Mouse (Mus musculus) frontal cortex, postnatal 10 days (tissue): ENCODE measurements around the gene Sec1.

ENCODE experiments used
- DNase-seq, 2 experiments: peaks; one replicate each; pipeline ENCODE4 v3.0.0; 2022; ENCODE audit warnings: low spot score in 2 of 2, mixed read lengths in 1 of 2

Sec1 gene

DNA sequence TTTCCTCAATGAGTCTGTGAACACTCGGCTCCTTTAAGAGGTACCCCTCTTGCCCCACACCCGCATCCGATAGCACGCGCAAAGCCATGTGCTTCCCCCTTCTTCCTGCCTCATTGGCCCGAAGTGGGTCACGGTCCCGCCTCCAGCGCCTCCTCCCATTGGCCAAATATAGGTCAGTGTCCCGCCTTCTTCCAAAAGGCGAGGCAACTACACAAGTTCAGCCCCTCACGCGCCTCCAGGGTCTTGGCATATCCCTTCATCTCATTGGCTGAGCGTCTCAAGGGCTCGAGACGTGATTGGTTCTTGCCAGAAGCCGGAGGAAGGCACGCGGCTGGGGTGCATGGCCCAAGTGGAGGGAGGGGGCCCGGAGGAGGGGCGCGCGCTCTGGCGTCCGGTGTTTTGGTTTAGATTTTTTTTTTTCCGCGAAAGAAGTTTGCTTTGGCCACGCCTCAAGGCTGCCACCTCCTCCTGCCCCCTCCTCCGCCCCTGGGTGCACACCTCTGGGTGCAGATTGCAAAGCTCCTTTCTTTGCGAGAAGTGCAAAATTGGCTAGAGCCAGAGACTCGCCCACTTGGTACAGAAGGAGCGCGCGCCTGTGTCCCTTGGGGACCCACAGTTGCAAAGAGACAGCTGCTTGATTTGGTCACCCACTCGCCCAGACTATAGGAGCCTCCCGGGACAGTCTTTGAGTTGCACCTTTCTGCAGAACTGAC is 10.7 kb upstream of the Sec1 start, which contains the start of gene Dbp:
Gene Dbp, plus strand, starts transcription at position 359 of the 713 bp plus-strand sequence.
- peak; percentile 99 to 100 for DNase-seq

DNA sequence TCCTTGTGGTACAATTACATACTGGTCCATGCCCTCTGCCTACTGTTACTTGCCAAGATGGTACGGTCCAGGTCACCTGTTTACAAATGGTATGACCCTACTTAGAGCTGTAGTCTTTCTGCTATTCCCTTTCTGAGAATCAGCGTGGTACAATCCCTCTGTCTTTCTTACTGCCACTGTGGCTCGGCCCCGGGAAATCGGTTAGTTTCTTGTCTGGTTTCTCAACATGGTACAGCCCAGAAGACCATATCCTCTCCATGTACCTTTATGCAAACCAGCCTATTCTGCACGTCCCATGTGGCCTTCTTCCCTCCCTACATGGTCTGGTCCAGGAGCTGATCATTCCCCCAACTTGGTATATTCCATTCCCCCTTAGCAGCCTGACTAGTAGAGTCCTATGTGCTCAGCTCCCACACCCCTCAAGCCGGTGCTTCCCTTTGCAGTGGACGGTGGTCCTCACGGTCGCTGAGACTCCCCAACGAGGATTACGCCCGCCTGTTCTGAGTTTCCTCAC is 9.9 kb upstream of the Sec1 start:
- DNase-seq, result peak; percentile 74 to 89

- peak; percentile 53 to 67 for DNase-seq
These were observed 9.4 kb upstream of the Sec1 start for GRCm38 (mm10) chr7:45703521-45704033.

GRCm38 (mm10) chr7:45702809-45703520 is 8.8 kb upstream of the Sec1 start:
- no peak for DNase-seq

DNA sequence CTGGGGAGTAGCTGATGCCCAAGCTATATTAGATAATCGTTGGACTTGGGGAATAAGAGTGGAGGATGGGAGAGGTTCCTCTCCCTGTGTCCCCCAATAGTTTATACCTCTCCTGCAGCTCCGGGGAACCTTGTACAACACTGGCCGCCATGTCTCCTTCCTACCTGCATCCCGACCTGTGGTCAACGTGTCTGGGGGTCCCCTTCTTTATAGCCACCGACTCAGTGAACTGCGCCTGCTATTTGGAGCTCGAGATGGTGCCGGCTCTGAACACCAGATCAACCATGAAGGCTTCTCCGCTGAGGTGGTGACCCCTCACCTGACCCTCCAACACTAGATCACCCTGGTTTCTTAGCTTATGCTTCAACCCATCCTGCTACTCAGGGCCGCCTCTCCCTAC is 8.1 kb upstream of the Sec1 start:
- DNase-seq, result no peak

DNA sequence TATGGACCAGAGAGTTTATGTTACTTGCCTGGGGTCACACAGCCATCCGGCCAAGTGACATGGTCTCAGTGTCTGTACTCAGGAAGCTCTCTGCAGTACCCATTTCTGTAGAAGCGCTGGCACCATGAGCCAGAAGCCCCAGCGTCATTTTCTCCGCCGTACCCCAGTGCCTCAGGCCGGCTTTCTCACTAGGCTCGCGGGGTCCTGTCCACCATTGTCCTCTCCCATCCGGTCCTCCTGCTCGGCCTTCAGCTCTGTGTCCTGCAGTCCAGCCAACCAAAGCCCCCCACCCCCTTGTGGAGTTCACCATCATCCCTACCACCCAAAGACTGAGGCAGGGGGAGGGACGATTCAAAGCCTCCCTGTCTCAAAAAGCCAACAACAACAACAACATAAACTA is 7.4 kb upstream of the Sec1 start:
- DNase-seq, result no peak

DNA sequence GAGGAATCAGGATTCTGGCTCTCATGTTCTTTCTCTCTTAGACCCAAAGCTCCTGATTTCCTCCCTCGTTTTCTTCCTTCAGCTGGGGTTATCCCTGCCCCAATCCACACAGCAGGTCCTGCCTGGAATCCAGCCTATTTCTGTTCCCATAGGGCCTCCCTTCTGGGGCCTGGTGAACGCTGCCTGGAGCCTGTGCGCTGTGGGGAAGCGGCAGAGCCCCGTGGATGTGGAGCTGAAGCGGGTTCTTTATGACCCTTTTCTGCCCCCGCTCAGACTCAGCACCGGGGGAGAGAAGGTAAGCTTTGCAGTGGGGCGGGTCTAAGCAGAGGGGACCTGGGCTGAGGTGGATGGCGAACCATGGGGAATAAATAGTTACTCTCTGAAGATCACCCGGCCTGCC is 6.9 kb upstream of the Sec1 start:
- no peak for DNase-seq

GRCm38 (mm10) chr7:45700301-45701015 is 6.3 kb upstream of the Sec1 start:
- DNase-seq, result peak; percentile 78 to 84

DNA sequence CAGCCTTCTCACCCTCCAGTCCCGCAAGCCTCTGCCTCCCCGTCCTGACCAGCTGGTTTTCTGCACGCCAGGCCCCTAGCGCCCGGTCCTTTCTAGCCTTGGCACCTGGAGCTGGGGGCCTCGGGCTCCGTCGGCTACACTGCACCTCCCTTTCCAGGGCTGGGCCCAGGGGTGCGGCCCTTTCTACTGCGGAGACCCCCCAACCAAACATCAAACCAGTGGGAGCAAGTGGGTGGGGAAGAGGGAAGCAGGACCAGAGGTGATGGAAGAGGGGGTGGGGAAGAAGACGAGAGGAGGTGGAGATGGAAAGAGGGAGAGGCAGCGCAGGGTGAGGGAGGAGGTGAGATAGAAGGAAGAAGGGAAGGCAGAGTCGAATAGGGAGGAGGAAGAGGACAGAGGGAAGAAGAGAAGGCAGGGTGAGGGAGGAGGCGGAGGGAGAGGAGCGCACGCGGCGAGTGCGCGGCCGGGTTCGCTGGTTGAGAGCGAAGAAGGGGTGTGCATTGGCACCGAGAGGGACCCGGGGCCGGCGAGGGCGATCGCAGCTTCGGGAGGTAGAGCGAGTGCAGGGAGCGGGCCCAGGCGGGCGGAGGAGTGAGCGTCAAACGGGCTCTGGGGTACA is 5.4 kb upstream of the Sec1 start, which contains the start of gene Car11:
Gene Car11, plus strand, starts transcription at position 321 of the 619 bp plus-strand sequence.
- peak; percentile 53 to 56 for DNase-seq

DNA sequence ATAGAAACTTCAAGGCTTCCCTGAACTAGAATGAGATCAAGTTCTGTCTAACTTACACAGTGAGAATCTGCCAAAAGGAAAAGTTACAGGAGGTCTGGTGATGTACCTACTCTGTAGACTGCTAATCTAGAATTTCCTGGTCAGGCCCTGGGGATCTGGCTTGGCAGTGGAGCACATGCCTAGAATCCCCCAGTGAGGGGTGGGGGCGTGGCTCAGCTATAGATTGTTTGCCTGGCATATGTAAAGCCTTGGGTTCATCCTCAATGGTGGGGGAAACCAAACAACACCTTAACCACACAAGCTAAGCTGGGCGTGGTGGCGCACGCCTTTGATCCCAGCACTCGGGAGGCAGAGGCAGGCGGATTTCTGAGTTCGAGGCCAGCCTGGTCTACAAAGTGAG is 3.7 kb upstream of the Sec1 start:
- DNase-seq, result no peak

DNA sequence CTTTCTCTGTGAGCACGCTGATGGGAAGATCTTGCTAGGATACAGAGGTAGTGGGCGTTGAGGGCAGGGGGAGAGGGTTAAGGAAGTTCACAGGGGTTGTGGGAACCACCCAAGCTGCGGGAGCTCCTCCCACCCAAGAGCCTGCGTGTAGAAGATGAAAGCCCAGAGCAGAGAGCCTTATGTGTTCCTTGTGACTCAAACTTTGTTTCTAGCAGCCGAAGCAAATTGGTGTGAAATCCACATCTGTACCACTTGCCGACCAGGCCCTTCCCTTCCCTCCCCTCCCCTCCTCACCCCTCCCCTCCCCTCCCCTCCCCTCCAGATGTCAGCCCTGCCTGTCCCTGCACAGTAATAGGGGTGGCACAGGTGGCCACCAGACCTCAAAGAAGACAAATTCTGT is 896 bp upstream of the Sec1 start:
- no peak for DNase-seq

DNA sequence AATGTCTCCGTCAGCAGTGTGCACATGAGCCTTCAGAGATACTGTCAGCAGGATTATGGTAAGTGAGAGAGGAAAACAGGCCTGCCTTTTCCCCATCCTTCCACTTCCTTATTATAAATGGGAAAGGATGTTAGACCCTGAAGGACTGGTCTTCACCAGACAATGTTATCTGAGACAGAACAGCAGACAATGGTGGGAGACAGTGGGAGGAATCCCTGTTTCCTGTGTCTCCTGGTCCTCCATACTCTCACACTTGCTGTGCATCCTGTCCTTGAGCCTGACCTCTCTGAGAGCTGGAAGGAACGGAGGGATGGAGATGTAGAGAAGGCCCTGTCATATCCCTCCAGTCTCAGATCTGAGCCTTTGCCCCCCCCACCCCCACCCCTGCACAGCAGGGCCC is 1.8 kb downstream of the Sec1 start:
- DNase-seq, result no peak

GRCm38 (mm10) chr7:45689800-45690199 is 4.4 kb downstream of the Sec1 start:
- DNase-seq, result no peak

DNA sequence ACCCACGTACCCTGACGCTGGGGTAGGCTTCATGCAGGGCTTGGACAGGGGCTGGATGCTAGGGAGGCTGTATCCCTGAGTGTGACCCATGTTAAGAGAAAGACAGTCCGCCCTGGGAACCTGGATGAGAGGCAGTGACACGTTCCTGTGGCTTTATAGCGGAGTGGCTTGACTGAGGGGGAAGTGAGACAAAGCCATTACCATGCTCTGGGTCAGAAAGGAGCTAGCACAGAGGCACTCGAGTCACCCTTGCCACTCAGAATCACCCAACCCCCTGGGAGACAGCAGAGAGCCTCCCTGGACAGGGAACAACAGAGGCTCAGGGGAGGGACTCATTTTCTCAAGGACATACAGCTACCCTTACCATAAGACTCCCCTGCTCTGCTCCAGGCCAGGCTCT is 5.1 kb downstream of the Sec1 start:
- no peak for DNase-seq

- DNase-seq, result no peak
These were observed 7.4 kb downstream of the Sec1 start for GRCm38 (mm10) chr7:45686841-45687240.

GRCm38 (mm10) chr7:45685811-45686210 is 8.4 kb downstream of the Sec1 start:
- DNase-seq, result no peak

- no peak for DNase-seq
These were observed 10.7 kb downstream of the Sec1 start, which contains the start of gene Ntn5 for GRCm38 (mm10) chr7:45683396-45684050. Ntn5 (plus strand) TSS chr7:45684022.

DNA sequence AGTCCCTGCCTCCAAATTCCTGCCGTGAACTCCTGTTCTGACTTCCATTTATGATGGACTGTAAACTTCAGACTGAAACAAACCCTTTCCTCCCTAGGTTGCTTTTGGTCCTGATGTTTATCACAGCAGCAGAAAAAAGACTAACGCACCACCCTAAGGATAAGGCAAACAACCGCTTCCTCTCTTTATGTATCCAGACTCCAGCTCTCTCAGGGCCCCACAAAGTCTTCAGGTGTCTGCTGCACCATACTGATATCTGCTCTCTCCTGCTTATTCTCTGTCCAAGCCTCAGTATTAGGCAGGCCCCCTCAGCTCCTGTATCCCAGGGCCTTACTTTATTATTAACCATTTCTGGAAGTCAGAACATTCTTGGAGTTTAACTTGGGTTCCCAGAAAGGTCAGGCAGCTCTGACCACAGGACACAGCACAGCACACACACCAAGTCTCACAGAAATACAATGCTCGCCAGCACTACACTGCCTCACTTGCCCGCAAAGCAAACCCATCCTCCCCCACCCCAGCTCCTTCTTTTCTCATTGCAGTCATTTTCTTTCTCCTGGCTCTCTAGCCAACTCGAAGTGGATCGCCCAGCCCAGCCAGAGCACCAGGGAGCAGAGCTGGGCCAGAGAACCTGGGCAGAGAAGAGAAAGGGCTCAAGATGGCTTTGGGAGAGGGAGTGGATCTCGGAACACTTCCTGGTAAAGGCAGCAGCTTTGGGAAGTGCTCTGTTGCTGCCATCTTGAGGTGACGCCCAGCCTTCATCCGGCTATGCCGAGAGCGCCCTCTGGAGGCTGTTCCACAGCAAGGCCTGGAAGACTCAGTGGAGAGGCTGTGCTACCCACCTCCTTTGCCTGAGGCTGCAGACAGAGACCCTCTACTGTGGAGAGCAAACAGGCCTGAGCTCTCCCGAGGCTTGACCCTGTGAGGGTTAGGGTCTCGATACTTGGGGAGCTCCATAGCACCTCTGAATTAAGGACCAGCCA is 11.8 kb downstream of the Sec1 start:
- peak in 1 of 2 experiments; percentile 83 for DNase-seq

DNA sequence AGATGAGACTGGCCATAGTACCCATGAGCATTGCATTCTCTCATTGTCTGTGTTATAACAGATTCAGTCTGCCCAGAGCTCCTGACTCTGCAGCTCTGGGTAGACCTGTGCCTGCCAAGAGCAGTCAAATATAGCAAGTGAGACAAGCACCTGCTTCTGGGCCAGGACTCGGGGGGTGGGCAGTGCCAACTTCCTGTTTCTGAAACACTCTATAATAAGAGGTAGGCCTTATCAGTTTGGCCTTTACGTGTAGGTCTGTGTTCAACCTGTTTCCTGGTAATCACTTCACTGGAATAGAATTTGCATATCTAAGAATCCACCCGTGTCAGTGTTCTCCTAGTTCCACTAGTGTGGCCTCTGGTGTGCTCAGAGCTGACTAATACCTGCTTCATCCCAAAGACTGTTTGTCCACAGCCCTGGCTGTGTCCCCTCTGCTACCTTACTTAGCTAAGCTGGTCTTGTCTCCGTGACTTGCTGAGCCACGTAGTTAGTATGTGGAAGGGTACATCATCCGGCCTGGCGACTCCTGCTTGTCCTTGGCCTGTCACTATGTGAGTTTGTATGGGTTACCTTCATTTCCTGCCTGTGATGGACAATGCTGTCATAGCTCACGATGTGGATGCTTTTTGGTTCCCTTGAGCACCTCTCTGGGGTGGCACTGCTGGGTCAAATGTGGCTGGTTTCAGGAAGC is 13.0 kb downstream of the Sec1 start:
- DNase-seq, result no peak
